Mouse (Mus musculus) MEL (cell line): ENCODE data around the gene Higd1b. TPM values are rescaled to one million over a fixed set of nuclear protein-coding genes. Genes with fewer than 3 reads are reported as not detected.

ENCODE experiments used
- DNase-seq: peaks from one replicate; pipeline ENCODE4 v3.0.0; 2011; ENCODE audit warnings: low read depth, low spot score
- H3K27ac ChIP-seq: 2 replicates; pipeline ENCODE4 v1.5.1; 2012; ENCODE audit warnings: low read depth, mild to moderate bottlenecking, control low read depth, low read length, moderate library complexity; ENCODE audit not compliant: control insufficient read depth
- H3K27me3 ChIP-seq, 2 experiments: fragments of 150-350 bp in 1 of 2; sonication (generic) in 1 of 2; 2 replicates each; pipeline ENCODE4 v1.6.1; 2012; ENCODE audit warnings: low read length in 2 of 2, mild to moderate bottlenecking in 2 of 2, improper control_type of control experiment in 1 of 2, moderate library complexity in 1 of 2; ENCODE audit not compliant: insufficient read depth in 2 of 2, control insufficient read depth in 1 of 2
- H3K36me3 ChIP-seq, 2 experiments: 2 replicates each; pipeline ENCODE4 v1.6.1; 2012 to 2014; ENCODE audit warnings: low read length in 2 of 2, improper control_type of control experiment in 1 of 2, inconsistent platforms in 1 of 2, mild to moderate bottlenecking in 1 of 2; ENCODE audit not compliant: insufficient read depth in 2 of 2, control insufficient read depth in 1 of 2
- H3K4me1 ChIP-seq, 2 experiments: fragments of 150-350 bp in 1 of 2; sonication (generic) in 1 of 2; 2 replicates each; pipeline ENCODE4 v1.6.1; 2012; ENCODE audit warnings: low read length in 2 of 2, improper control_type of control experiment in 1 of 2, mild to moderate bottlenecking in 1 of 2; ENCODE audit not compliant: insufficient read depth in 2 of 2, control insufficient read depth in 1 of 2
- H3K4me3 ChIP-seq, 2 experiments: fragments of 150-350 bp in 1 of 2; sonication (generic) in 1 of 2; 2 replicates each; pipeline ENCODE4 v1.5.1; 2012; ENCODE audit warnings: low read depth in 2 of 2, low read length in 2 of 2, mild to moderate bottlenecking in 2 of 2, moderate library complexity in 2 of 2, control low read depth in 1 of 2, improper control_type of control experiment in 1 of 2; ENCODE audit not compliant: control insufficient read depth in 1 of 2, insufficient read depth in 1 of 2
- H3K79me2 ChIP-seq: 2 replicates; pipeline ENCODE4 v1.6.1; 2012; ENCODE audit warnings: mild to moderate bottlenecking, low read length, moderate library complexity; ENCODE audit not compliant: control insufficient read depth, poor library complexity, insufficient read depth
- H3K9ac ChIP-seq: 2 replicates; pipeline ENCODE4 v1.6.1; 2012; ENCODE audit warnings: low read depth, mild to moderate bottlenecking, control low read depth, low read length, moderate library complexity; ENCODE audit not compliant: control insufficient read depth, poor library complexity, severe bottlenecking
- H3K9me3 ChIP-seq: fragments of 150-350 bp; sonication (generic); replicated peaks from 2 replicates; pipeline ENCODE4 v1.6.1; 2012; ENCODE audit warnings: mild to moderate bottlenecking, low read length, improper control_type of control experiment, moderate library complexity; ENCODE audit not compliant: insufficient read depth
- BHLHE40 ChIP-seq: IDR thresholded peaks from 2 replicates; pipeline ENCODE4 v1.6.1; 2012; ENCODE audit warnings: low read depth, mild to moderate bottlenecking, inconsistent platforms, low read length, improper control_type of control experiment, borderline replicate concordance
- CTCF ChIP-seq, 3 experiments: IDR thresholded peaks in 2 of 3; conservative IDR thresholded peaks in 1 of 3; 2 replicates each; pipeline ENCODE4 v1.5.1; 2011 to 2012; ENCODE audit warnings: low read length in 3 of 3, low read depth in 2 of 3, mild to moderate bottlenecking in 2 of 3, improper control_type of control experiment in 1 of 3, inconsistent platforms in 1 of 3, mixed read lengths in 1 of 3, moderate library complexity in 1 of 3; ENCODE audit not compliant: control insufficient read depth in 1 of 3, insufficient read depth in 1 of 3, poor library complexity in 1 of 3, severe bottlenecking in 1 of 3
- E2F4 ChIP-seq: IDR thresholded peaks from 2 replicates; pipeline ENCODE4 v1.6.1; 2011; ENCODE audit warnings: low read depth, low read length, improper control_type of control experiment, borderline replicate concordance
- EP300 ChIP-seq, 2 experiments: IDR thresholded peaks; 2 replicates each; pipeline ENCODE4 v1.6.1; 2011; ENCODE audit warnings: improper control_type of control experiment in 2 of 2, low read length in 2 of 2, low read depth in 1 of 2, mild to moderate bottlenecking in 1 of 2
- GABPA ChIP-seq: IDR thresholded peaks from 2 replicates; pipeline ENCODE4 v1.6.1; 2012; ENCODE audit warnings: low read depth, mild to moderate bottlenecking, inconsistent platforms, low read length, improper control_type of control experiment, moderate library complexity
- GATA1 ChIP-seq: IDR thresholded peaks from 2 replicates; pipeline ENCODE4 v1.6.1; 2011; ENCODE audit warnings: low read depth, low read length, improper control_type of control experiment
- MAX ChIP-seq: IDR thresholded peaks from 2 replicates; pipeline ENCODE4 v1.6.1; 2011; ENCODE audit warnings: low read length, improper control_type of control experiment
- MEF2A ChIP-seq: IDR thresholded peaks from 2 replicates; pipeline ENCODE4 v1.6.1; 2014; ENCODE audit warnings: low read depth, mild to moderate bottlenecking, inconsistent platforms, low read length, improper control_type of control experiment; ENCODE audit not compliant: poor library complexity, insufficient replicate concordance, severe bottlenecking; ENCODE audit errors: extremely low read depth
- MYC ChIP-seq: IDR thresholded peaks from 2 replicates; pipeline ENCODE4 v1.6.1; 2011; ENCODE audit warnings: low read depth, mild to moderate bottlenecking, low read length, improper control_type of control experiment, moderate library complexity
- NELFE ChIP-seq: IDR thresholded peaks from 2 replicates; pipeline ENCODE4 v1.6.1; 2011; ENCODE audit warnings: low read depth, low read length, improper control_type of control experiment
- NRF1 ChIP-seq: IDR thresholded peaks from 2 replicates; pipeline ENCODE4 v1.6.1; 2014; ENCODE audit warnings: low read depth, mild to moderate bottlenecking, inconsistent platforms, low read length, improper control_type of control experiment, moderate library complexity; ENCODE audit not compliant: poor library complexity, insufficient read depth, severe bottlenecking
- RCOR1 ChIP-seq: IDR thresholded peaks from 2 replicates; pipeline ENCODE4 v1.6.1; 2012; ENCODE audit warnings: low read depth, mild to moderate bottlenecking, inconsistent platforms, low read length, improper control_type of control experiment
- SIN3A ChIP-seq: IDR thresholded peaks from 2 replicates; pipeline ENCODE4 v1.6.1; 2012; ENCODE audit warnings: low read length, improper control_type of control experiment, inconsistent platforms
- TAL1 ChIP-seq: IDR thresholded peaks from 2 replicates; pipeline ENCODE4 v1.6.1; 2012; ENCODE audit warnings: mild to moderate bottlenecking, inconsistent platforms, low read length, moderate library complexity, mixed read lengths
- UBTF ChIP-seq: IDR thresholded peaks from 2 replicates; pipeline ENCODE4 v1.6.1; 2012; ENCODE audit warnings: low read depth, mild to moderate bottlenecking, inconsistent platforms, low read length, improper control_type of control experiment, moderate library complexity, borderline replicate concordance; ENCODE audit not compliant: insufficient read depth
- USF1 ChIP-seq: IDR thresholded peaks from 2 replicates; pipeline ENCODE4 v1.6.1; 2014; ENCODE audit warnings: low read depth, mild to moderate bottlenecking, inconsistent platforms, low read length, improper control_type of control experiment, moderate library complexity
- USF2 ChIP-seq, 2 experiments: IDR thresholded peaks; 2 replicates each; pipeline ENCODE4 v1.6.1; 2011 to 2012; ENCODE audit warnings: improper control_type of control experiment in 2 of 2, low read length in 2 of 2, borderline replicate concordance in 1 of 2, inconsistent platforms in 1 of 2, low read depth in 1 of 2, mild to moderate bottlenecking in 1 of 2; ENCODE audit not compliant: insufficient read depth in 1 of 2
- ZC3H11A ChIP-seq: IDR thresholded peaks from 2 replicates; pipeline ENCODE4 v1.6.1; 2012; ENCODE audit warnings: low read depth, mild to moderate bottlenecking, inconsistent platforms, low read length, improper control_type of control experiment
- ZMIZ1 ChIP-seq: IDR thresholded peaks from 2 replicates; pipeline ENCODE4 v1.6.1; 2012; ENCODE audit warnings: low read depth, mild to moderate bottlenecking, inconsistent platforms, low read length, improper control_type of control experiment, moderate library complexity
- ZNF384 ChIP-seq: IDR thresholded peaks from 2 replicates; pipeline ENCODE4 v1.6.1; 2012; ENCODE audit warnings: low read depth, mild to moderate bottlenecking, inconsistent platforms, low read length, improper control_type of control experiment
- polyA plus RNA-seq, 2 experiments: library from polyadenylated mRNA; stranded (reverse) in 1 of 2; unstranded in 1 of 2; fragments of >175 nt in 1 of 2; fragments of >200 nt in 1 of 2; gene quantifications; 2 replicates each; pipeline versions ENCODE4 v1.2.1 to v1.2.4; 2012; ENCODE audit warnings: low replicate concordance in 2 of 2, low read depth in 1 of 2; ENCODE audit not compliant: insufficient read length in 2 of 2, insufficient read depth in 1 of 2, missing spikeins in 1 of 2
- total RNA-seq: library from RNA; depleted of rRNA; stranded (reverse); fragments of 300-350 nt; gene quantifications from 2 replicates; pipeline ENCODE4 v1.2.3, GENCODE M21; 2012

The Higd1b gene
- total and polyA plus RNA-seq, 3 experiments = not detected

DNA sequence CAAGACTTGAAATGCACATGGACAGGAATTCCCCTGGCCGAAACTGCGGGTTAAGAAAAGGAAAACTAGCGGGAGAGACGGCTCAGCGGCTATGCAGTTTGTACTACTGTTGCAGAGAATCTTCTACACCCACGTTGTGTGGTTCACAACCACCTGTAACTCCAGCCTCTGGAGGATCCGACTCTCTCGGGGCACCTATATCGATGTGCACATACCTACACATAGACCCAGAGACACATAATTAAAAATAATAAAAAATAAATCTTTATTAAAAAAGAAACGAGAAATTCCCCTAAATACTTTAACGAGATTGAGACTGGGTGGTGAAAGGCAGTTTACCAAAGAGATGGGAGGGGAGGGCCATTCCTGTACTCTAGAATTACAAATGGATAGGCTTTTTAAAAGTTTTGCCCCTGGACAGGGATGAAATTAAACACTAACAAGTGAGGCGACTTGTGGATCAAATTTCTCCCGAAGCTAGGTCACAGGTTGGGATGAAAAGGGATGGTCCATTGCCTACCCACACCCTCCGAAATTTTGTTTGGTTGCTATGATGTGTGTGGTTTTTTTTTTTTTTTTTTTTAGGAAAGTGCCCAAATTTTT is 15.8 kb upstream of the Higd1b start:
- DNase-seq = no peak
- Histone ChIP-seq H3K79me2 (no peaks in the 10 kb centered on the region), H3K27me3 (peaks cover 17 to 26% of the 10 kb centered on the region in 2 experiments), H3K4me3 (no peak overlapping the region), H3K9me3 (no peaks in the 10 kb centered on the region), H3K27ac (no peak overlapping the region), H3K4me1 (no peaks in the 10 kb centered on the region), H3K36me3 (no peaks in the 10 kb centered on the region), H3K9ac (no peak overlapping the region)
- TF ChIP-seq GABPA (no peak), MAX (no peak), RCOR1 (no peak), SIN3A (no peak), ZNF384 (no peak), BHLHE40 (no peak), USF2 (IDR thresholded peaks at IDR 0.05; ENCODE audit: borderline replicate concordance in 1 of 2, insufficient read depth in 1 of 2, low read depth in 1 of 2, low read length in 2 of 2) (no peak), EP300 (IDR thresholded peaks at IDR 0.05; ENCODE audit: low read depth in 1 of 2, low read length in 2 of 2) (no peak), E2F4 (no peak), GATA1 (no peak), NELFE (no peak), USF1 (no peak)

- Histone ChIP-seq H3K36me3 (no peaks in the 10 kb centered on the region), H3K4me3 (no peak overlapping the region), H3K9me3 (no peaks in the 10 kb centered on the region), H3K9ac (no peak overlapping the region), H3K79me2 (no peaks in the 10 kb centered on the region), H3K4me1 (no peaks in the 10 kb centered on the region), H3K27me3 (peaks cover 20 to 27% of the 10 kb centered on the region in 2 experiments), H3K27ac (no peak overlapping the region)
- no peak for DNase-seq
- no peak for TF ChIP-seq NRF1
- TF ChIP-seq MYC = no peak
- no peak for TF ChIP-seq RCOR1
- no peak for TF ChIP-seq CTCF (IDR thresholded peaks at IDR 0.05 in 2 of 3, conservative IDR thresholded peaks at IDR 0.05 in 1 of 3; ENCODE audit: control insufficient read depth in 1 of 3, insufficient read depth in 1 of 3, low read depth in 2 of 3, low read length in 3 of 3, poor library complexity in 1 of 3, severe bottlenecking in 1 of 3)
- TF ChIP-seq UBTF = no peak
- TF ChIP-seq ZC3H11A = no peak
- TF ChIP-seq EP300 (IDR thresholded peaks at IDR 0.05; ENCODE audit: low read depth in 1 of 2, low read length in 2 of 2) = no peak
- TF ChIP-seq ZMIZ1 = no peak
- TF ChIP-seq TAL1 = no peak
- no peak for TF ChIP-seq E2F4
- TF ChIP-seq MEF2A = no peak
Observed at GRCm38 (mm10) chr11:102820432-102820831, 15.2 kb upstream of the Higd1b start.
